Mouse (Mus musculus): ENCODE measurements at regions not wholly inside any gene's neighbourhood (a gene's known extent, or its start where the extent isn't known, plus 50 kb on each side); places are given as distances from the start of the nearest gene placed in this dataset.

- TF ChIP-seq GATA4 (IDR thresholded peaks at IDR 0.05; ENCODE audit: insufficient replicate concordance, low read length): no peak
Observed at GRCm38 (mm10) chr3:137263907-137264306, 77.0 kb upstream of the Emcn start.

- TF ChIP-seq GATA4 (IDR thresholded peaks at IDR 0.05; ENCODE audit: insufficient replicate concordance, low read length): no peak
Observed at GRCm38 (mm10) chr3:137267752-137268151, 73.1 kb upstream of the Emcn start.

GRCm38 (mm10) chr3:137275444-137275843 lies 65.4 kb upstream of the Emcn start:
- peak; percentile 50; the same call in 1 of the 2 replicates for TF ChIP-seq GATA4 (IDR thresholded peaks at IDR 0.05; ENCODE audit: insufficient replicate concordance, low read length)

- no peak for TF ChIP-seq GATA4 (IDR thresholded peaks at IDR 0.05; ENCODE audit: insufficient replicate concordance, low read length)
Observed at GRCm38 (mm10) chr3:137279284-137279683, 61.6 kb upstream of the Emcn start.

- no peak for TF ChIP-seq GATA4 (IDR thresholded peaks at IDR 0.05; ENCODE audit: insufficient replicate concordance, low read length)
Observed at GRCm38 (mm10) chr3:137281052-137281451, 59.8 kb upstream of the Emcn start.

- TF ChIP-seq GATA4 (IDR thresholded peaks at IDR 0.05; ENCODE audit: insufficient replicate concordance, low read length): no peak
Observed at GRCm38 (mm10) chr3:137288301-137288942, 52.4 kb upstream of the Emcn start.

GRCm38 (mm10) chr3:137288943-137289682 lies 51.8 kb upstream of the Emcn start:
- no peak for TF ChIP-seq GATA4 (IDR thresholded peaks at IDR 0.05; ENCODE audit: insufficient replicate concordance, low read length)

GRCm38 (mm10) chr3:137289683-137289984 lies 51.2 kb upstream of the Emcn start:
- TF ChIP-seq GATA4 (IDR thresholded peaks at IDR 0.05; ENCODE audit: insufficient replicate concordance, low read length): no peak

All from liver, adult (tissue).